Mouse (Mus musculus) kidney, postnatal 4 days (tissue): Measurements from ENCODE around the gene Chst8.

Experiments used
- DNase-seq, 2 experiments: peaks; one replicate each; pipeline ENCODE4 v3.0.0; 2021; ENCODE audit warnings: mixed read lengths in 2 of 2

Chst8 gene

DNA sequence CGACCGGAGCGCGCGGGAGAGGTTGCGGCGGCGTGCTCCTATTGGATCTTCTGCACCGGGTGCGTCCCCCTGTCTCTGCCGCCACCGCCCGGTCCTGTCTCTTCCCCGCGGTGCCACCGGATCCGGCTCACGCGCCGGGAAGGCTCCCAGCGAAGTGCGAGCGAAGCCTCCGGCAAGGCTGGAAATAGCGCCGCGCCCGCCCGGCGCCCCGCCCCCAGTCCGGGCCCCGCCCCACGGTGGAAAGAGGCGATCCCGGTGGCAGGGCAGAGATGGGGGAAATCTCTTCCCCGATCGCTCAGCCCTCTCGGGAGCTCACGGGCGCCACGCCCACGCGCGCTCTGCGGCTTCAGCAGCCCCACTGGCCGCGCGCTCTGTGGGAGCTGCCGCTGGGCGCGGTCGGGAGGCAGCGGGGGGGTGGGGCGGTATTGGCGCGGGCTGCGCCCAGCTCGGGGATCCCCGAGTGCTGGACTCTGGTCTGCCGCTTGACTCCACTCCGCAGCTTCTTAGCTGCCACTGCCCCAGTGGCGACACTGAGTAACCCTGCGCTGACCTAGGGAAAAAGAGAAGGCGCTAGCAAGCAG is at the start of gene Chst8:
TSS of gene Chst8 (minus strand) at position 181 of the 581 bp plus-strand sequence.
- DNase-seq, result peak; percentile 87 to 92

DNA sequence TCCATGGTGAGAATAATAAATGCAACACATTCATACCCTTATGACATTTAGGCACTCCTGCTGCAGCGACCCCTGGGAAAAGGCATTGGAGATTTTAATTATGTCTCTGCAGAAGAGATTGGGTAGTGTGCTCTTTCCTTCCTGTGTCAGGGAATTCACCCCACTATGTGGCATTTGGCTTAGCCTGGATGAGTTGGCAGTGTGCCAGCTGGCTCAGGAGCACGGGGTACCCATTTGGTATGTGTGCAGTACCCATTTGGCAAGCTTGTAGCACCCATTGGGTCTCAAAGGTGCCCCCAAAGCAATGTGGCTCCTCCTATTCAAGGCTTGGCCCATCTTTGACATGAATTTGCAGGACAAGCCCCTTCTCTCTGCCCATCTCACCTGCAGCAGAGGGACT is 45.8 kb upstream of the Chst8 start:
- DNase-seq, result no peak

DNA sequence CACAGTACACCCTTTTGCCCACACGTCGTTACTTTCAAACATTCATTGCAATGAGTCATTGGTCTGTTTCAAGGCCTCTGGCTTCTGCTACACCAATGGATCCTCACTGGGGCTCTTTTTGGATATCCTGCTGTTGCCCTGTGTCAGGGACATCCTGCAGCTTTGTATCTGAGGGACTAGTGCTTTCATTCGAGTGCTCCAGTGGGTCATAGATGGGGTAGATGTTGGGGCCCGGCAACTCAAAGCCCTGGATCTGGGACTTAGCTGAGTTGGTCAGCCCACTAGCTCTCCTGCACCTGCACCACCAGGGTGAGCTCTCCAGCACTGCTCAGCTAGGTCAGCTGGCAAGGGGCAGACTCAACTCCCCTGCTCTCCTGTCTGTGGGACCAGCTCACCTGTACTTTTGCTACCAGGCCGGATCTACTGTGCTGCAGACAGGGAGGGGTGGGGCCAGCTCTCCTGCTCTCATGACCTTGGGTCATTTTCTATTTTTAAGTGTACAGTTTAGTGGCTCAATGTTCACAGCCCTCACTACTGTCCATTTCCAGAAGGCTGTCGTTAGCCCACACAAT is 42.4 kb upstream of the Chst8 start:
- DNase-seq, result peak; percentile 17 to 34

DNA sequence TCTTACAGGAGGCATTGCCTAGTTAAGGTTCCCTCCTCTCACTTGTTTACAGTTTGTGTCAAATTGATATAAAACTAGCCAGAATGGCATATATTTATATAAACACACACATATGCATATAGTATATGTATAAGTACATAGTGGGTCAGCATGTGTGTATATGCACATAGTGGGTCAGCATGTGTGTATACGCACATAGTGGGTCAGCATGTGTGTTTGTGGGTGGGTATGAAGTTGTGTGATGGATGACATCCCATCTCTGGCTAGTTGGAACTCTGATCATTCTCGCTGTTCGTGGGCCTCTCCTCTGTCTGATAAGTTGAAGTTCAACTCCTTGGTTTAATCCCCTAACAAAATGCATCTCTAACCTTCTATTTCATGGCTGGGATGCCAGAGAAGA is 40.9 kb upstream of the Chst8 start:
- no peak for DNase-seq

DNA sequence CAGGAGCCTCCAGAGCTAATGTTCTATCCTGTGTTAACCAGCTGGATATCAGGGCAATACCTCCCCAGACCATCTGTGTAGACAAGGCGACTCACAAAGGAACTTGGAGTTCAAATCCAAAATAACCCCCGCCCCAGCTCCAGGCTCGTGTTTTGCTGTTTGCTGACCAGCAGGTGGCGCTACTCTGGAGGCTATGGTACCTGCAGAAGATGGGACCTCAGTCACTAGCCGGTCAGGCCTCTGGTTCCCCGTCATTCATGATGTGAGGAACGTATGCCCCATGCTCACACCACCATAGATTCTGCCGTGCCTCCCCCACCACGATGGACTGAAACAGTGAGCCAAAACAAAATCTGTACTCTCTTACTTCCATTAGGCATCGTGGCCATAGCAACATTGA is 37.1 kb upstream of the Chst8 start:
- DNase-seq, result peak in 1 of 2 experiments; percentile 16

- no peak for DNase-seq
These were observed 36.3 kb upstream of the Chst8 start for GRCm38 (mm10) chr7:34848811-34849210.

- no peak for DNase-seq
These were observed 35.4 kb upstream of the Chst8 start for GRCm38 (mm10) chr7:34847900-34848299.

DNA sequence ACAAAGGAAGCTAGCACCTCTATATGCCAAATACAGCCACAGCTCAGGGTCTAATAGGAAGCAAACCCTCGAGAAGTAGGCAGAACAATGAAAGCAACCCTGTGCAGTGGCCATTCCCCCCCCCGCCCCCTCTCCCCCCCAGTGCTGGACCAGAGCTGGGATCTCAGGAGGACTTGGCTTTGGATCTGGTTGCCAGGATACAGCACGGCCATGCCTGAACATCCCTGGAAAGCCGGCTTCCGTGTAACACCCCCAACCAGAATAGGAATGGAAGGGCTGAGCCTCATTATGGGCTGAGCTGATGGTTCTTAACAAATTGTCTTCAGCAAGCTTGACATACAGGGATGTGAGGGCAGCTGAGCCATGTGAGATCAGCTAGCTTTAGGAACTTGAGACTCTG is 34.9 kb upstream of the Chst8 start:
- DNase-seq, result no peak

GRCm38 (mm10) chr7:34838749-34839148 is 26.2 kb upstream of the Chst8 start:
- no peak for DNase-seq

GRCm38 (mm10) chr7:34838231-34838630 is 25.7 kb upstream of the Chst8 start:
- no peak for DNase-seq

DNA sequence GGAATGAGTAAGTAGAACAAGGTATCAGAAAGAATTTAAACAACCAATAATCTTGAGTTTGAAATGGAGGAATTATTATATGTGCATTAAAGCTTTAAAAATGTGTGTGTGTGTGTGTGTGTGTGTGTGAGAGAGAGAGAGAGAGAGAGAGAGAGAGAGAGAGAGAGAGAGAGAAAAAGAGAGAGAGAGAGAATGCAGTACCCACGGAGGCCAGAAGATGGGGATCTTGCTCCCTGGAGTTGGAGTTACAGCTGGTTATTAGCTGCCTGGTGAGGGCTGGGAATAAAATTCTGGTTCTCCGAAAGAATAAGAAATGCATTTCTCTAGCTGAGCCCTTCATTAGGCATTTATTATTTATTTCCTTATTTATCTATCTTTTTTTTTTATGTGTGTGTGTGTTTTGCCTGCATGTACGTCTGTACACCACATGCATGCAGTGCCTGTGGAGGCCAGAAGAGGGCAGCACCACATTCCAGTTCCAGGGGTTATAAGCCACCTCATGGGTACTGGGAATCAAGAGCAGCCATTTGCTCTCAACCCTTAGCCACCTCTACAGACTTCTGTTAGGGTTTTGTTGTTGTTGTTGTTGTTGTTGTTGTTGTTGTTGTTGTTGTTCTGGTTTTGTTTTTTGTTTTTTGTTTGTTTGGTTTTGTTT is 13.9 kb upstream of the Chst8 start:
- DNase-seq, result peak; percentile 29 to 41

GRCm38 (mm10) chr7:34821587-34821986 is 9.1 kb upstream of the Chst8 start:
- DNase-seq, result no peak

DNA sequence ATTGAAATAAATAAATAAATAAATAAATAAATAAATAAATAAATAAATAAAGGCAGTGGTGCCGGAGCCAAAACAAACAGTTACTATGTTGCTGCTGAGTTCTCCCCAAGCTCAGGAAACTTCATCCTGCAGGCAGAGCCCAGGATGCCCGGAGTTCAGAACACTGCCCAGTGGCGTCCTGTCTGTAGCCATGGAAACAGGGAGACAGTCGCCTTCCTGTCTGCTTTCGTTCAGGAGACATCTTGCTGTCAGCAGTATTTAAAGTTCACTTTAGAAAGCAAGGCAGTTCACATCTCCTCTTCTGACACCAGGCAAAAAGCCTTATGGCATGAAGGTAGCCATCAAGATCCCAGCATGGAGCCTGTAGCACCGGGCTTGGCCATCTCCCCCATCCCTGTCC is 8.0 kb upstream of the Chst8 start:
- DNase-seq, result peak in 1 of 2 experiments; percentile 32

GRCm38 (mm10) chr7:34819796-34820195 is 7.3 kb upstream of the Chst8 start:
- no peak for DNase-seq

- DNase-seq, result no peak
These were observed 6.1 kb upstream of the Chst8 start for GRCm38 (mm10) chr7:34818660-34819059.

GRCm38 (mm10) chr7:34816981-34817380 is 4.5 kb upstream of the Chst8 start:
- no peak for DNase-seq

DNA sequence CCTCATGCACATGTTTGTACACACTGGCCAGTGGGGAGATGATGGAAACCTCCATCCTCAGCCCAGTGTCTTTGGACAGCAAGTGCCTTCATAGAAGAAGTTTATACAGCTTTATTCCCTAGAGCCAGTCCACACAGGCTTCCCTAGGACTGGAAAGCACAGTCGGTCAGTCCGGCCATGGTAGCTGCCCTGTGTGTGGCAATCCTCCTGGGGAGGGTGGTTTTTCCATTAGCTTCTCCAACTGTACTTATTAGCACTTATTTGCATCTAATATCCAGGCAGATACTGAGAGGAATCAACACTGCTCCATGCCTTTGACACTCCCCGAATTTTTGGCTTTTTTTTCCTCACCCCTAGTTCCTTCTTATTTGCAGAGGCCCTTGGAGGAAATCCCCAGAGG is 2.3 kb upstream of the Chst8 start:
- no peak for DNase-seq

GRCm38 (mm10) chr7:34811531-34812526 is 682 bp downstream of the Chst8 start:
- peak; percentile 27 to 46 for DNase-seq

GRCm38 (mm10) chr7:34811060-34811459 is 1.5 kb downstream of the Chst8 start:
- no peak for DNase-seq

GRCm38 (mm10) chr7:34806307-34806706 is 6.2 kb downstream of the Chst8 start:
- DNase-seq, result peak; percentile 26 to 49

GRCm38 (mm10) chr7:34805691-34806205 is 6.8 kb downstream of the Chst8 start:
- DNase-seq, result no peak

- DNase-seq, result peak in 1 of 2 experiments; percentile 24
These were observed 7.5 kb downstream of the Chst8 start for GRCm38 (mm10) chr7:34805042-34805441.

GRCm38 (mm10) chr7:34799950-34800511 is 12.5 kb downstream of the Chst8 start:
- peak; percentile 50 to 66 for DNase-seq
